Mouse (Mus musculus) gastrocnemius, adult 2 months (tissue): ENCODE measurements around the gene Pcdh15. TPM values are rescaled to one million over a fixed set of nuclear protein-coding genes. Genes with fewer than 3 reads are reported as not detected.

Experiments
- DNase-seq: peaks from one replicate; pipeline ENCODE4 v3.0.0; 2022
- H3K27ac ChIP-seq: fragments of 200-600 bp; 2 replicates; pipeline ENCODE4 v1.8.1; 2022; ENCODE audit warnings: mild to moderate bottlenecking
- H3K4me3 ChIP-seq: fragments of 200-600 bp; 2 replicates; pipeline ENCODE4 v1.8.1; 2022; ENCODE audit warnings: mild to moderate bottlenecking, moderate library complexity
- CTCF ChIP-seq: fragments of 200-600 bp; IDR thresholded peaks from 2 replicates; pipeline ENCODE4 v1.8.1; 2022; ENCODE audit warnings: antibody characterized with exemption, mild to moderate bottlenecking, moderate library complexity
- intact Hi-C: fragments of 180-260 bp; cut with DNase I; formaldehyde crosslinking; loops from one replicate; pipeline ENCODE4 v1.15.1; 2025
- total RNA-seq, 2 experiments: library from RNA; stranded (reverse); gene quantifications; 2 replicates each; pipeline ENCODE4 v1.2.3; 2021

Gene Pcdh15
- total RNA-seq, 2 experiments from 2014 or later = 0.18 to 0.39 TPM

- intact Hi-C loops = no loop called here
- Histone ChIP-seq H3K4me3 (no peak overlapping the region), H3K27ac (no peak overlapping the region)
- no peak for DNase-seq
- no peak for TF ChIP-seq CTCF
Observed at GRCm38 (mm10) chr10:74147966-74148365, 1048.8 kb downstream of the Pcdh15 start.

DNA sequence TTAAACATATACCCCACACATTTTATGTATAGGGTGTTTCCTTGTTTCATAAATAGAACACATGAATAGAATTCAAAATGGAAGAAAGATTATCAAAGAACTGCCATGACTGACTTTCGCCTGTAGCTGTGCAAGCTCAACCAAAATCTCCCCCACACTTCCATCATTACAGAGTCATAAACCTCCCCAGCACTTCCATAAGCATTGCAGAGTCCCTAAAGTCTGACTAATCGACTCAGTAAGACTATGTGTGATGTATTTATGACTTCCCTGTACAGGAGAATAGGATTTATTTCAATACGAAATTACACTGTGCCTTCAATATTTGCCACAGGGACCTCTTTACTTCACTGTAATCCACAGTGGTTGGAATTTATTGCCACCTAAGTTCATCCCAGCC lies 1082.8 kb downstream of the Pcdh15 start:
- no peak overlapping the region for H3K4me3 ChIP-seq
- DNase-seq = no peak
- H3K27ac ChIP-seq = no peak overlapping the region
- intact Hi-C loops = no loop called here
- no peak for TF ChIP-seq CTCF

- intact Hi-C loops = no loop called here
- H3K4me3 ChIP-seq = no peak overlapping the region
- TF ChIP-seq CTCF = peak; percentile 41; the same call in 1 of the 2 replicates
- H3K27ac ChIP-seq = no peak overlapping the region
- no peak for DNase-seq
Observed at GRCm38 (mm10) chr10:74203650-74204049, 1104.5 kb downstream of the Pcdh15 start.

- intact Hi-C loops = no loop called here
- DNase-seq = no peak
- no peak for TF ChIP-seq CTCF
- no peak overlapping the region for H3K4me3 ChIP-seq
- no peak overlapping the region for H3K27ac ChIP-seq
Observed at GRCm38 (mm10) chr10:74217268-74217667, 1118.1 kb downstream of the Pcdh15 start.

- Histone ChIP-seq H3K4me3 (no peak overlapping the region), H3K27ac (no peak overlapping the region)
- intact Hi-C loops = no loop called here
- no peak for DNase-seq
- TF ChIP-seq CTCF = no peak
Observed at GRCm38 (mm10) chr10:74220439-74220838, 1121.3 kb downstream of the Pcdh15 start.

DNA sequence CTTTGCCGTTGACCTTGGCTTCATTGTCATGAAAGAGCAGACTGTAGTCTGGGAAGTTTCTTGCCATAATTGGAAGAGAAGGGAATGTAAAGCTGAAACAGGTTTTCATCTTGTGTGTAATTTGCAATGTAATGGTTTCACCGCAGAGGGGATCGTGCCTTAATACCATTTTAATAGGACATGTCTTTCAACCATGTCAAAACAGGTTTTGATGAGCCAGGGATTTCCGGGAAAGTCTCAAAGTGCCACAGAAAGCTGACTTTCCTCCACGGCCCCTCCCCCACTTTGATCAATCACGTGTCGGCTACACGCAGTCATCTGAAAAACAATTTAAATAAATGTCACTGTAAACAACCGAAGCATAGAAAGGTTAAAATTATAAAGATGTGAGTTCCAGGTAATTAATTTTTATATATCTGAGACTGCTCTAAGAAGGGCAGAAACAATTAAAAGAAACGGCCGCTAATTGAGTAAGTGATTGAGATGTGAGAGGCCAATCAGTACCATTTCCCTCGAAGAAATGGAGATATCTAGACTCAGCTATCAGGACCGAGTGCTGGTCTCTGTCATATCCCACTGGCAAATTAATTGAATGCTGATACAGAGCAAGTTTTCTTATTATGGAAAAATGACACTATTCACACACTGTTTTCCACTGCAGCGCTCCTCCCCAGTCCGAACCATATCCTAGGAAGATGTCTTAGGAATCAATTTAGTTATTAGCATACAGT lies 1158.7 kb downstream of the Pcdh15 start:
- DNase-seq = no peak
- TF ChIP-seq CTCF = no peak
- H3K4me3 ChIP-seq = no peak overlapping the region
- intact Hi-C loops = no loop called here
- no peak overlapping the region for H3K27ac ChIP-seq

GRCm38 (mm10) chr10:74258639-74259038 lies 1159.5 kb downstream of the Pcdh15 start:
- no peak overlapping the region for H3K27ac ChIP-seq
- intact Hi-C loops = no loop called here
- no peak for TF ChIP-seq CTCF
- H3K4me3 ChIP-seq = no peak overlapping the region
- DNase-seq = no peak

GRCm38 (mm10) chr10:74269637-74270269 lies 1170.6 kb downstream of the Pcdh15 start:
- Histone ChIP-seq H3K4me3 (no peak overlapping the region), H3K27ac (no peak overlapping the region)
- no peak for TF ChIP-seq CTCF
- no peak for DNase-seq
- intact Hi-C loops = no loop called here

DNA sequence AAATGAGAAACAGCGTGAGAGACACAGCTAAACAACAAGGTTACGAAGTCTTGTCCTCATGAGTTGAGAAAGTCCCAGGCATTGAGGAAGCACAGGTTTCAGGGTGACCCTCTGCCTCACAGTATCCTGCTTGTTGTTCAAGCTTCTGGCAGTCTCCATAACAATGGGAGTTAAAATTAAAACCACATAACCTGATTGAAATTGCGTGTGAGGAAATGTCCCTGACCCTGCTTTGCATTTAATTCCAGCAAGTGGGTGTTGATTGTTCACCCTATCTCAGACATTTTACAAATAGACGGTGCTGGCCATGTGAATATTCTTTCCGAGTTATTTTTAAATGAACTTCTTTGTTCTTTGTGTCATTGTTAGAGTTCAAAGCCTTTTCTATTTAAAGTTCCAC lies 1171.8 kb downstream of the Pcdh15 start:
- intact Hi-C loops = no loop called here
- no peak overlapping the region for H3K27ac ChIP-seq
- DNase-seq = no peak
- no peak for TF ChIP-seq CTCF
- H3K4me3 ChIP-seq = no peak overlapping the region

DNA sequence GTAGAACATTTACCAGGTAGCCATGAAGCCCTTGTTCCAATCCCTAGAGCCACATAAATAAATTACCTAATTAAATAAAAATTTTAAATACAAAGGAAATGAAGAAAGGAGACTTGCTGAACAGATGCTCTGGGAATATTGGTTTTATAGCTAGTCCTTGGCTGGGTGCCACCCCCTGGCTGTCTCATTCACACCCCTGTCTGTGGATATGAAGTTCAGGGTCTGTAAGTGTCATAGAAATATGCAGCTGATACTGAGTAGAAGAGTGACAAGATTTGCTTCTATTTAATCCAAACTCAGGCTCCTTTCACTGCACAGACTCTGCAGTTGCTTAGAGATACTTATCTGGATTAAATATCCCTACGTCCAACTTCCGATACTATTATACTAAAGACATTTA lies 1205.0 kb downstream of the Pcdh15 start:
- Histone ChIP-seq H3K4me3 (no peak overlapping the region), H3K27ac (no peak overlapping the region)
- no peak for DNase-seq
- no peak for TF ChIP-seq CTCF
- intact Hi-C loops = no loop called here

- no peak overlapping the region for H3K4me3 ChIP-seq
- H3K27ac ChIP-seq = no peak overlapping the region
- DNase-seq = no peak
- intact Hi-C loops = no loop called here
- no peak for TF ChIP-seq CTCF
Observed at GRCm38 (mm10) chr10:74305439-74306158, 1206.5 kb downstream of the Pcdh15 start.

DNA sequence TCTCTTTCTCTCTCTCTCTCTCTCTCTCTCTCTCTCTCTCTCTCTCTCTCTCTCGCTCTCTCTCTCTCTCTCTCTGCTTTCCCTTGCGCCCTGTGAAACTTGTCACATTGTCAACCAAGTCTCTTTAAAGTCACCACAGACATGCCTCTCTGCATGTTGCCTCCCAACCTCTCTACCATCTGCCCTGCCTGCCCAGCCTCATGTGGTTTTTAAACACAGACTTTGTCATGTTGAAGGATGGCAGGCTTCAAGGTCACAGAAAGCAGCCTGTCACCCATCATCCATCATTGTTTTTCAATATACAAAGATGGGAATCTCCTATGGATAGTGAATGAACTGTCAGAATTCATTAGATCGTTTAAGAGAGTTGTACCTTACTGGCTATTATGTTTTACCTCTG lies 1207.9 kb downstream of the Pcdh15 start:
- H3K4me3 ChIP-seq = no peak overlapping the region
- DNase-seq = no peak
- intact Hi-C loops = no loop called here
- H3K27ac ChIP-seq = no peak overlapping the region
- TF ChIP-seq CTCF = no peak

- H3K27ac ChIP-seq = no peak overlapping the region
- no peak for TF ChIP-seq CTCF
- H3K4me3 ChIP-seq = no peak overlapping the region
- DNase-seq = no peak
- intact Hi-C loops = no loop called here
Observed at GRCm38 (mm10) chr10:74316091-74316490, 1216.9 kb downstream of the Pcdh15 start.
